28 mouse cellular contexts compared by ENCODE assay signal in genomic region chr6:28979586-28979985, GRCm38 (mm10).
A peak's percentile ranks its signal among the peaks of the same experiment; 100 is the strongest.
DNase-seq lines count a peak whose midpoint lies in the region; ATAC-seq and TF ChIP-seq lines count a peak whose summit lies in the region.
"Had no signal": no experiment of that assay in that cellular context is flagged by ENCODE, and none has a peak within 500 bp of the region (broad histone marks: within the 10 kb centered on the region; RNA-seq: fewer than 3 reads in every experiment).

No protein-coding gene starts in this region.

- peak; percentile 24 for DNase-seq in adrenal gland, adult 8-10 months
- no peak for DNase-seq in adrenal gland, postnatal 25 days
- no peak for DNase-seq in forebrain, embryonic 14.5 days (ENCODE audit: low spot score)
- DNase-seq in ES-E14 (ENCODE audit: low read depth, low spot score): no peak
- peak; percentile 18 for DNase-seq in adrenal gland, postnatal 10 days
- DNase-seq: gastrocnemius, postnatal 14 days; heart, adult 11 months; kidney, adult 9 months; kidney, postnatal 14 days; layer of hippocampus, adult 9-11 months; liver; lung, adult 2 months; lung, postnatal 10 days; thymus, adult 18-20 months; thymus, postnatal 25 days had no signal

- H3K27me3 ChIP-seq in forebrain, embryonic 12.5 days: peaks cover 74% of the 10 kb centered on the region
- H3K27me3 ChIP-seq in forebrain, embryonic 14.5 days (replicated peaks; ENCODE audit: control insufficient read depth, insufficient read depth, low read length): no peaks in the 10 kb centered on the region; the same call in none of the 2 replicates

- peak overlapping the region; percentile 91; the same call in 1 of the 2 replicates for H3K4me2 ChIP-seq in forebrain, embryonic 12.5 days
- H3K4me2 ChIP-seq in forebrain, embryonic 14.5 days (ENCODE audit: low read length): no peak overlapping the region

- ATAC-seq in forebrain, embryonic 12.5 days (ENCODE audit: low FRiP score): no peak
- no peak for ATAC-seq in forebrain, embryonic 14.5 days
- no peak for ATAC-seq in granulocyte monocyte progenitor cell, adult 5-6 weeks (replicated peaks; ENCODE audit: poor library complexity, severe bottlenecking)
- ATAC-seq in megakaryocyte progenitor cell, adult 5-6 weeks (replicated peaks; ENCODE audit: poor library complexity): no peak
- ATAC-seq: activated CD4-positive, CD25-positive, alpha-beta regulatory T cell, adult 4 months; intestine, postnatal 0 days had no signal

- H3K27ac ChIP-seq in forebrain, embryonic 12.5 days: no peak overlapping the region
- H3K27ac ChIP-seq in forebrain, embryonic 14.5 days (ENCODE audit: low read depth, low read length): no peak overlapping the region
- no peak overlapping the region for H3K27ac ChIP-seq in ES-E14 (ENCODE audit: insufficient read depth, low read depth, low read length, poor library complexity, severe bottlenecking)
- H3K27ac ChIP-seq: embryonic facial prominence, embryonic 10.5 days; embryonic facial prominence, embryonic 15.5 days; heart, embryonic 10.5 days; heart, embryonic 15.5 days; liver, embryonic 14.5 days; macrophage; stomach, postnatal 0 days had no signal

- H3K36me3 ChIP-seq in forebrain, embryonic 12.5 days (replicated peaks): no peaks in the 10 kb centered on the region
- no peaks in the 10 kb centered on the region for H3K36me3 ChIP-seq in forebrain, embryonic 14.5 days (ENCODE audit: control insufficient read depth, insufficient read depth, low read length)
- no peaks in the 10 kb centered on the region for H3K36me3 ChIP-seq in ES-E14 (ENCODE audit: control insufficient read depth, insufficient read depth, low read length, poor library complexity, severe bottlenecking)
- H3K36me3 ChIP-seq: embryonic facial prominence, embryonic 10.5 days; embryonic facial prominence, embryonic 15.5 days; heart, embryonic 10.5 days; heart, embryonic 15.5 days had no signal

- H3K9ac ChIP-seq in forebrain, embryonic 12.5 days: no peak overlapping the region
- no peak overlapping the region for H3K9ac ChIP-seq in forebrain, embryonic 14.5 days (ENCODE audit: low read length)
- H3K9ac ChIP-seq in ES-E14 (ENCODE audit: insufficient read depth, low read depth, low read length, poor library complexity, severe bottlenecking): no peak overlapping the region
- H3K9ac ChIP-seq: embryonic facial prominence, embryonic 15.5 days; heart, embryonic 15.5 days; liver, embryonic 14.5 days had no signal

- no peak overlapping the region for H3K4me3 ChIP-seq in forebrain, embryonic 12.5 days (replicated peaks)
- H3K4me3 ChIP-seq in forebrain, embryonic 14.5 days (ENCODE audit: low read depth, low read length): no peak overlapping the region
- no peak overlapping the region for H3K4me3 ChIP-seq in ES-E14 (ENCODE audit: insufficient read depth in 1 of 2, low read depth in 1 of 2, low read length in 2 of 2, poor library complexity in 1 of 2, severe bottlenecking in 1 of 2)
- H3K4me3 ChIP-seq: embryonic facial prominence, embryonic 15.5 days had no signal

- H3K4me1 ChIP-seq in forebrain, embryonic 12.5 days: peaks cover 19% of the 10 kb centered on the region
- no peaks in the 10 kb centered on the region for H3K4me1 ChIP-seq in forebrain, embryonic 14.5 days (ENCODE audit: control insufficient read depth, insufficient read depth, low read length)
- H3K4me1 ChIP-seq in ES-E14 (ENCODE audit: control insufficient read depth in 2 of 2, insufficient read depth in 2 of 2, low read length in 2 of 2, poor library complexity in 1 of 2): peaks cover 2 to 12% of the 10 kb centered on the region in 2 experiments; a peak in 2 of 4 replicates

- 69% methylated on average over 8 of the region's 8 CpGs for WGBS in forebrain, embryonic 12.5 days
- 69% methylated on average over 8 of the region's 8 CpGs for WGBS in forebrain, embryonic 14.5 days

- in situ Hi-C loops in ES-E14 (cut with MboI; ENCODE audit: low sequenced_read_pairs in 2 of 2, unreplicated experiment in 2 of 2): no loop called here

- no peaks in the 10 kb centered on the region for H3K9me3 ChIP-seq in forebrain, embryonic 12.5 days
- H3K9me3 ChIP-seq in forebrain, embryonic 14.5 days (replicated peaks; ENCODE audit: control insufficient read depth, low read length): no peaks in the 10 kb centered on the region
- no peaks in the 10 kb centered on the region for H3K9me3 ChIP-seq in ES-E14 (ENCODE audit: control insufficient read depth, insufficient read depth, low read depth, low read length)
- H3K9me3 ChIP-seq: embryonic facial prominence, embryonic 10.5 days; embryonic facial prominence, embryonic 15.5 days; forebrain, embryonic 13.5 days; heart, embryonic 10.5 days; heart, embryonic 15.5 days had no signal

TF ChIP-seq in ES-E14, 5 proteins besides CTCF, POLR2A, EP300 and RAD21:
- TF ChIP-seq HCFC1 (IDR thresholded peaks at IDR 0.05; ENCODE audit: borderline replicate concordance, insufficient read depth, low read length) (no peak), CHD2 (IDR thresholded peaks at IDR 0.05; ENCODE audit: low read depth, low read length) (no peak), ZNF384 (IDR thresholded peaks at IDR 0.05; ENCODE audit: low read depth, low read length) (0 out of 2 replicates have a peak, but pooled peaks have one; percentile 40), MAFK (IDR thresholded peaks at IDR 0.05; ENCODE audit: insufficient read depth, low read depth, low read length) (no peak), ZC3H11A (IDR thresholded peaks at IDR 0.05; ENCODE audit: borderline replicate concordance, low read depth, low read length) (no peak)

Comparison
In these comparisons a context has a peak if more than half of its experiments do, and no peak if none do; other contexts are left out.
1. DNase-seq: peak in adrenal gland, adult 8-10 months (single experiment) and adrenal gland, postnatal 10 days (single experiment); none in adrenal gland, postnatal 25 days (single experiment), forebrain, embryonic 14.5 days (single experiment) and ES-E14 (single experiment).